Mouse (Mus musculus): ENCODE measurements around the gene Ppp1r35. TPM values are rescaled to one million over a fixed set of nuclear protein-coding genes. Genes with fewer than 3 reads are reported as not detected.

Ppp1r35 gene
- polyA plus RNA-seq, 1 experiment, result 75.4 TPM

- TF ChIP-seq POLR2A (IDR thresholded peaks at IDR 0.05; ENCODE audit: low read depth, low read length), result no peak
- no peak for TF ChIP-seq CTCF (IDR thresholded peaks at IDR 0.05; ENCODE audit: extremely low read depth, insufficient read length, insufficient replicate concordance, low read depth, low read length)
- no peaks in the 10 kb centered on the region for H3K27me3 ChIP-seq (ENCODE audit: control insufficient read depth, insufficient read depth, low read length)
- 79% methylated on average over 3 of the region's 3 CpGs for WGBS
- H3K36me3 ChIP-seq (ENCODE audit: control insufficient read depth, insufficient read depth, low read length), result no peaks in the 10 kb centered on the region
- H3K4me3 ChIP-seq (ENCODE audit: low read depth, low read length), result no peak overlapping the region
- no peaks in the 10 kb centered on the region for H3K4me1 ChIP-seq (ENCODE audit: control insufficient read depth, insufficient read depth, insufficient read length, low read length)
- no peak overlapping the region for H3K27ac ChIP-seq (ENCODE audit: insufficient read depth, low read depth, low read length)
Measured at GRCm38 (mm10) chr5:137796606-137797005, 18.0 kb downstream of the Ppp1r35 start.

- no peak overlapping the region for H3K27ac ChIP-seq (ENCODE audit: insufficient read depth, low read depth, low read length)
- H3K27me3 ChIP-seq (ENCODE audit: control insufficient read depth, insufficient read depth, low read length), result no peaks in the 10 kb centered on the region
- H3K4me3 ChIP-seq (ENCODE audit: low read depth, low read length), result no peak overlapping the region
- 74% methylated on average over 3 of the region's 3 CpGs for WGBS
- no peaks in the 10 kb centered on the region; the same call in 1 of the 2 replicates for H3K4me1 ChIP-seq (ENCODE audit: control insufficient read depth, insufficient read depth, insufficient read length, low read length)
- TF ChIP-seq POLR2A (IDR thresholded peaks at IDR 0.05; ENCODE audit: low read depth, low read length) (no peak), CTCF (IDR thresholded peaks at IDR 0.05; ENCODE audit: extremely low read depth, insufficient read length, insufficient replicate concordance, low read depth, low read length) (no peak)
- H3K36me3 ChIP-seq (ENCODE audit: control insufficient read depth, insufficient read depth, low read length), result no peaks in the 10 kb centered on the region
Measured at GRCm38 (mm10) chr5:137800917-137801316, 22.3 kb downstream of the Ppp1r35 start.

GRCm38 (mm10) chr5:137806158-137806557, 27.5 kb downstream of the Ppp1r35 start:
- no peak for TF ChIP-seq POLR2A (IDR thresholded peaks at IDR 0.05; ENCODE audit: low read depth, low read length)
- no peak for TF ChIP-seq CTCF (IDR thresholded peaks at IDR 0.05; ENCODE audit: extremely low read depth, insufficient read length, insufficient replicate concordance, low read depth, low read length)
- Histone ChIP-seq H3K27ac (ENCODE audit: insufficient read depth, low read depth, low read length) (no peak overlapping the region), H3K4me1 (ENCODE audit: control insufficient read depth, insufficient read depth, insufficient read length, low read length) (no peaks in the 10 kb centered on the region; the same call in 1 of the 2 replicates), H3K27me3 (ENCODE audit: control insufficient read depth, insufficient read depth, low read length) (no peaks in the 10 kb centered on the region), H3K36me3 (ENCODE audit: control insufficient read depth, insufficient read depth, low read length) (no peaks in the 10 kb centered on the region), H3K4me3 (ENCODE audit: low read depth, low read length) (no peak overlapping the region)
- WGBS, result 88% methylated on average over 1 of the region's 1 CpGs

GRCm38 (mm10) chr5:137808316-137808715, 29.7 kb downstream of the Ppp1r35 start:
- Histone ChIP-seq H3K4me3 (ENCODE audit: low read depth, low read length) (no peak overlapping the region), H3K4me1 (ENCODE audit: control insufficient read depth, insufficient read depth, insufficient read length, low read length) (no peaks in the 10 kb centered on the region; the same call in 1 of the 2 replicates), H3K36me3 (ENCODE audit: control insufficient read depth, insufficient read depth, low read length) (no peaks in the 10 kb centered on the region), H3K27ac (ENCODE audit: insufficient read depth, low read depth, low read length) (no peak overlapping the region), H3K27me3 (ENCODE audit: control insufficient read depth, insufficient read depth, low read length) (no peaks in the 10 kb centered on the region)
- WGBS, result 94% methylated on average over 5 of the region's 5 CpGs
- TF ChIP-seq POLR2A (IDR thresholded peaks at IDR 0.05; ENCODE audit: low read depth, low read length) (no peak), CTCF (IDR thresholded peaks at IDR 0.05; ENCODE audit: extremely low read depth, insufficient read length, insufficient replicate concordance, low read depth, low read length) (no peak)

GRCm38 (mm10) chr5:137817466-137818222, 39.0 kb downstream of the Ppp1r35 start:
- 35% methylated on average over 4 of the region's 4 CpGs for WGBS
- H3K4me3 ChIP-seq (ENCODE audit: low read depth, low read length), result no peak overlapping the region
- no peak overlapping the region for H3K27ac ChIP-seq (ENCODE audit: insufficient read depth, low read depth, low read length)
- no peaks in the 10 kb centered on the region for H3K27me3 ChIP-seq (ENCODE audit: control insufficient read depth, insufficient read depth, low read length)
- H3K4me1 ChIP-seq (ENCODE audit: control insufficient read depth, insufficient read depth, insufficient read length, low read length), result no peaks in the 10 kb centered on the region
- no peak for TF ChIP-seq CTCF (IDR thresholded peaks at IDR 0.05; ENCODE audit: extremely low read depth, insufficient read length, insufficient replicate concordance, low read depth, low read length)
- TF ChIP-seq POLR2A (IDR thresholded peaks at IDR 0.05; ENCODE audit: low read depth, low read length), result no peak
- H3K36me3 ChIP-seq (ENCODE audit: control insufficient read depth, insufficient read depth, low read length), result no peaks in the 10 kb centered on the region

GRCm38 (mm10) chr5:137822126-137822525, 43.5 kb downstream of the Ppp1r35 start:
- no peaks in the 10 kb centered on the region for H3K27me3 ChIP-seq (ENCODE audit: control insufficient read depth, insufficient read depth, low read length)
- 63% methylated on average over 4 of the region's 4 CpGs for WGBS
- no peak for TF ChIP-seq CTCF (IDR thresholded peaks at IDR 0.05; ENCODE audit: extremely low read depth, insufficient read length, insufficient replicate concordance, low read depth, low read length)
- no peak for TF ChIP-seq POLR2A (IDR thresholded peaks at IDR 0.05; ENCODE audit: low read depth, low read length)
- no peaks in the 10 kb centered on the region for H3K4me1 ChIP-seq (ENCODE audit: control insufficient read depth, insufficient read depth, insufficient read length, low read length)
- H3K4me3 ChIP-seq (ENCODE audit: low read depth, low read length), result no peak overlapping the region
- no peaks in the 10 kb centered on the region for H3K36me3 ChIP-seq (ENCODE audit: control insufficient read depth, insufficient read depth, low read length)
- no peak overlapping the region for H3K27ac ChIP-seq (ENCODE audit: insufficient read depth, low read depth, low read length)

- no peak overlapping the region for H3K4me3 ChIP-seq (ENCODE audit: low read depth, low read length)
- TF ChIP-seq CTCF (IDR thresholded peaks at IDR 0.05; ENCODE audit: extremely low read depth, insufficient read length, insufficient replicate concordance, low read depth, low read length) (no peak), POLR2A (IDR thresholded peaks at IDR 0.05; ENCODE audit: low read depth, low read length) (no peak)
- H3K27ac ChIP-seq (ENCODE audit: insufficient read depth, low read depth, low read length), result no peak overlapping the region
- no peaks in the 10 kb centered on the region for H3K27me3 ChIP-seq (ENCODE audit: control insufficient read depth, insufficient read depth, low read length)
- 89% methylated on average over 1 of the region's 1 CpGs for WGBS
- no peaks in the 10 kb centered on the region for H3K4me1 ChIP-seq (ENCODE audit: control insufficient read depth, insufficient read depth, insufficient read length, low read length)
- H3K36me3 ChIP-seq (ENCODE audit: control insufficient read depth, insufficient read depth, low read length), result no peaks in the 10 kb centered on the region
Measured at GRCm38 (mm10) chr5:137822602-137823001, 44.0 kb downstream of the Ppp1r35 start.
